Mouse (Mus musculus) lung, postnatal 4 days (tissue): ENCODE data around the gene Adck2.

Experiments used
- DNase-seq, 2 experiments: peaks; one replicate each; pipeline ENCODE4 v3.0.0; 2021

Gene Adck2

DNA sequence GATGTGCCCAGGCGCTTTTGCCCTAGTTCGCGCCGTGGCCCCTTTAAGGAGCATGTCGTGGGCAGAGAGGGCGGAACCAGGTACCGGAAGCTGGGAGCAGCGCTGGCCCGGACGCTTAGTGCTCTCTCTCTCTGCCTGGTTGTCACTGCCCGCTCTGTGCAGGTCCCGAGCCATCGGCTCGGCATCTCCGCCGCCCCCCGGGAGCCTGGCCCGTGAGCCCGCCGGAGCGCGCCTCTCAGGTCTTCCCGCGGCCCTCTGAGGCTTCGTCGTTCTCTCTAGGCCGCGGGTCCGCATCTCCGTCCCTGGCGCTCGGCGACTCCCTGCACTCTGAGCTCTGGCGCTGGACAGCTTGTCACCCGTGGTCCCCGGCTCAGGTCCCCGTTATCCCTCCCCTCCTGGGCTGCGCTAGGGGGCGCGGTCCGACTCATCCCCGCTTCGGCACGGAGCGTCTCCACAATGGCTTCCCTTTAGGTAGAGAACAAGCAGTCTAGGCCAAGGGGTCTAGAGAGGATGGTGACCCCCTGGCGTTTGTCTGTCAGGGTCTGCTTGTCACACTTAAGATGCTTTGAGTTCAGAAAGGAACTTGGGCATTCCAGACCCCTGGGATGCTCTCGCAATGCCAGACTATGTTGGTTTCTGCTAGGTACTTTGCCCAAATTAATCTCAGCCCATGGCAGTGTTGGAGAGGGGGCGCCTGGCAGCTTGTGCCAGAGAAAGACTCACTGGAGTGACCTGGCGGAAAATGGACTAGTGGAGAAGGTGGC lies at the start of gene Adck2:
Adck2 (plus strand) TSS at position 83 of the 764 bp plus-strand sequence.
- DNase-seq = peak; percentile 85 to 87

- DNase-seq = peak in 1 of 2 experiments; percentile 24
Observed at GRCm38 (mm10) chr6:39526797-39527196, 46.9 kb upstream of the Adck2 start.

DNA sequence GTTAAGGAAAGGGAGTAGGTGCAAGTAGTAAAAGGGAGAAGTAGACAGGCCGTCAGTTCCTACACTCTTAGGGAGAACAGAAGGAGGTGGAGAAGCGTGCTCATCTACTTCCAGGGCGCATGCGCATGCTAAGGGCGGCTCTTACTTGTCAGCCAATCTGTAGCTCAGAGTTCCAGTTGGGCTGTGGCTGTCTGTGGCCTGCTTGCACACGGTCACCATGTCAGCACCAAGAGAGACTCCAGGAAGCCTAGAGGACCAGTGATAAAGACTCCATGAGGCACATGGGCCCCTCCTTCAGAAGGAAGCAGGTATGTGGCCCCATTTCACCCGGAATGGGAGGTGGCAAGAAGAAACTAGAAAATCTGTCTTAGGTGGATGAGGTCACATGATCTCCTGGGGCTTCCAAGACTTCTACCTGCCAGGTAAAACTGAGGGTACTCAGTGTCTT lies 46.3 kb upstream of the Adck2 start:
- DNase-seq = peak in 1 of 2 experiments; percentile 28

- DNase-seq = peak in 1 of 2 experiments; percentile 19
Observed at GRCm38 (mm10) chr6:39527811-39528210, 45.9 kb upstream of the Adck2 start.

GRCm38 (mm10) chr6:39528671-39529535 lies 44.8 kb upstream of the Adck2 start:
- DNase-seq = peak; percentile 72 to 86

- no peak for DNase-seq
Observed at GRCm38 (mm10) chr6:39534944-39535343, 38.7 kb upstream of the Adck2 start.

- DNase-seq = no peak
Observed at GRCm38 (mm10) chr6:39536621-39537020, 37.1 kb upstream of the Adck2 start.

- DNase-seq = no peak
Observed at GRCm38 (mm10) chr6:39537276-39537675, 36.4 kb upstream of the Adck2 start.

DNA sequence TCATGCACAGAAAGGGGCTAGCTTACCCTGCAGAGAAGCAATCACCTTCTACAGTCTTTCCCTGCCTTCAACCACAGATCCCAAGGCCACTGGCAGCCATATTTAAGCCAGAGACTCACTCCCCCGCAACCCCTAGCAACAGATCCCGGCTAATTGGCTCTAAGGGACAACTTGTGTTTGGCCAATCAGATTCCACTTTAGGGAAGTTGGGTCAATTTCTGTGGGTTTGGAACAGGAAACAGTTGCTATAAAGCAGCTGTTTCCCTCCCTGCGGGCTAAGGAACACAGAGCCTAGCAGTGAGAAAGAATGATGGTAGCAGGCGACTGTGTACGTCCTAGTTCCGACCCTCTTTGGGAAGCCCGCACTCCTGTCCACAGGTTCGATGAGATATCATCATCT lies 35.4 kb upstream of the Adck2 start:
- DNase-seq = no peak

- peak; percentile 55 to 81 for DNase-seq
Observed at GRCm38 (mm10) chr6:39539679-39540155, 34.0 kb upstream of the Adck2 start.

DNA sequence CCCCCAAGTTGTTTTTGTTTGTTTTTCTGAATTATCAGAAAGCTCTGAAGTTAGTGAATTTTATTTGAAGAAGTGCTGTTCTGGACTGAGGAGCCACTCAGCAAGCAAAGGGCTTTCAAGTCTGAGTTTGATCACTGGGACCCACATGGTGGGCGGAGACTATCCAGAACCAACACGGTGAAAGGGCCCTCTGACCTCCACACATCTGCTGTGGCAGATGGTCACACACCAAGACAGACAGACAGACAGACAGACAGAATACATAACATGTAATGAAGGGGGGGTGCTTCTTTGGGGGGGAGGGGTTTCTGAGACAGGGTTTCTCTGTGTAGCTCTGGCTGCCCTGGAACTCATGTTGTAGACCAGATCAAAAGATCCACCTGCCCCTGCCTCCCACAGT lies 33.1 kb upstream of the Adck2 start:
- DNase-seq = no peak

GRCm38 (mm10) chr6:39542631-39543597 lies 30.8 kb upstream of the Adck2 start:
- peak; percentile 85 to 91 for DNase-seq

DNA sequence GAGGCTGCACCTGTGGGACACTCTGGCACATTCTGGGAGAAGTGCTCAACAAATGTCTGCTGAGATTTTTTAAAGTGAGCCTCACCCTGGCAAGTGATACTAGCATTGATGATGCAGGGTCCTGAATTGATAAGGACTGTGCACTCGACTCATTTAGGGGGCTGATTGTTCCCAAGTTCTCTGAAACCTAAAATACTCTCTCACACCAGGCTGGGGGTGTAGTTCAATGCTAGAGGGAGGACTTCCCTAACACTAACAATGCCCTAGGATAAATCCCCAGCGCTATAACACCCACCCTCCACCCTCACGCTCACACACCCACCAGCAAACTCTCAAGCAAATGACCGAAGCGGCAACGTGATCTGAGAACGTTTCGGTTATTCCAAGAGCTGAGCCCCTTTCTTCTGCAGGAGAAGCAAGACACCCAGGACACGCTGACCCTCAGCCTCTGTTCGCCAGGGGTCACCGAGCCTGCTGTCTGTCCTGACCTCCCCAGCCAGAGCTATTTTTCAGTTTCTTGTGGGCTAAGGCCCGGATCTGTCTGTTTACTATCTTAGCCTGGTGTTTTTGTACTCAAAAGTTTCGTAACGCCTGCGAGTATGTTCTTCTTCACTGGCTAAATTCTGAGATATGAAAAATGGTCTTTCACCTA lies 29.8 kb upstream of the Adck2 start:
- DNase-seq = peak in 1 of 2 experiments; percentile 78

DNA sequence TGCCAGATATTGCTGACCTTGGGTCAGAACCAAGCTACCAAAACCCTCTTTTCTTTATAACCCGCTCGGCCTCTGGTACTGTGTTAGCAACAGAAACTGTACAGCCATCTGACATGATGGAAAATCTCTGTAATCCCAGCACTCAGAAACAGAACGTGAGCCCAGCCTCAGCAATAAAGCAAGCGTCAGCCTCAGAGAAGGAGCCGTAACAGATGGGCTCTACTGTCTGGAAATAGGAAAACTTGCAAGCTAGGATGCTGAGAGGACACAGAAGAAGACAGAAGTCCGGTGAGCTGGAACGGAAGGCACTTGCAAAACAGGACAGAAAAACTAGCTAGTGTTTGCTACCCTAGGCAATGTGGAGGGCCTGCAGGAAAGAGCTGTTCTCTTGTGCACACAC lies 28.2 kb upstream of the Adck2 start:
- no peak for DNase-seq

GRCm38 (mm10) chr6:39548030-39548429 lies 25.6 kb upstream of the Adck2 start:
- DNase-seq = no peak

GRCm38 (mm10) chr6:39551981-39552636 lies 21.6 kb upstream of the Adck2 start:
- DNase-seq = no peak

GRCm38 (mm10) chr6:39554888-39555647 lies 18.6 kb upstream of the Adck2 start:
- no peak for DNase-seq

- no peak for DNase-seq
Observed at GRCm38 (mm10) chr6:39555648-39555945, 18.1 kb upstream of the Adck2 start.

DNA sequence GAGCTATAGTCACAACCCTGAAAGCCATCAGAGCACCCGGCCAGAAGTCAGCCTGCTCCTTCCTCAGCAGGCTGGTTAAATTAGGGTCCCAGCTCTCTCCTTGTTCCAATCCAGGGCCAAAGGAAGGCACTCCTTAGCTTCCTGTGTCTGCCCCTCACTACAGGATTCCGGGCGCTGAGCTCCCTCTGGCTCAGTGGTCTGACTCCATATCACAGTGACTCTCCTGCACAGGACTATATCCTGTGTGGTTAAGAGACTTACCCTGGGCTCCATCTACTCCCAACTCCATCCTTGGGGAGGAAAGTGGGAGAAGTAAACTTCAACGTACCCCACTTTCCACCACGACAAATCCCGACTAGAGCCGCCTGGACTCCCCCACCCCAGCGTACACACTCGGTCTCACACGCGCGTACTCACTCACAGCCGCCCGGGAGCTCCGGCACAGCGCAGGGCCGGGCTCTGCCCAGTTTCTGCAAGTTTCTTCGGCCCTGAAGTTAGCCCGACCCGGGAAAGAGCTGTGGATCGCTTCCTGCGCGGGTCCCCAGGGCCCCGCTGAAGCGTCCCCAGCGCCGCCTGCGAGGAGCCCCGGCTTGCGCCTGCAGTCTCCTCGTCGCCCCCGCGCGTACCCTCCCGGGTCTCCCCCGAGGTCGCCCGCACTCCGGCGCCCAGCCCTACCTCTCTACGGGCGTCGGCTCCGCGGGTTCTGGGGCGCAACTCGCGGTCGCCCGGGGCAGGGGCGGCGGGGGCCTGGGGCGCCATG lies 16.6 kb upstream of the Adck2 start:
- peak; percentile 54 to 60 for DNase-seq

- DNase-seq = peak; percentile 85 to 94
Observed at GRCm38 (mm10) chr6:39557723-39558261, 15.9 kb upstream of the Adck2 start, which contains the start of gene Dennd2a. Dennd2a (minus strand) TSS chr6:39557867.
